Mouse (Mus musculus) lung, postnatal 0 days (tissue): ENCODE data around the gene Acin1. TPM values are rescaled to one million over a fixed set of nuclear protein-coding genes. Genes with fewer than 3 reads are reported as not detected.

Experiments used
- ATAC-seq: fragments of 200-750 bp; cut with Nextera tagmentation; 2 replicates; pipeline ENCODE4 v1.8.0; 2017; ENCODE audit warnings: moderate library complexity
- DNase-seq: peaks from one replicate; pipeline ENCODE4 v3.0.0-alpha.2; 2016; ENCODE audit warnings: low spot score
- H3K27ac ChIP-seq: fragments of 300-500 bp; sonication (generic); 2 replicates; pipeline ENCODE4 v1.5.1; 2014; ENCODE audit warnings: antibody characterized with exemption, mild to moderate bottlenecking, low read length, mixed read lengths
- H3K27me3 ChIP-seq: fragments of 300-500 bp; sonication (generic); replicated peaks from 2 replicates; pipeline ENCODE4 v1.6.1; 2014; ENCODE audit warnings: low read length, mixed read lengths; ENCODE audit not compliant: insufficient read depth
- H3K36me3 ChIP-seq: fragments of 300-500 bp; sonication (generic); 2 replicates; pipeline ENCODE4 v1.6.1; 2014; ENCODE audit warnings: low read length, mixed read lengths; ENCODE audit not compliant: insufficient read depth
- H3K4me1 ChIP-seq: fragments of 300-500 bp; sonication (generic); 2 replicates; pipeline ENCODE4 v1.6.1; 2014; ENCODE audit warnings: antibody characterized with exemption, low read depth, low read length, mixed read lengths; ENCODE audit not compliant: insufficient read depth
- H3K4me2 ChIP-seq: fragments of 300-500 bp; sonication (generic); replicated peaks from 2 replicates; pipeline ENCODE4 v1.6.1; 2014; ENCODE audit warnings: low read depth, mild to moderate bottlenecking, low read length, moderate library complexity, mixed read lengths
- H3K4me3 ChIP-seq: fragments of 300-500 bp; sonication (generic); 2 replicates; pipeline ENCODE4 v1.5.1; 2014; ENCODE audit warnings: low read depth, low read length
- H3K9ac ChIP-seq: fragments of 300-500 bp; sonication (generic); replicated peaks from 2 replicates; pipeline ENCODE4 v1.6.1; 2014; ENCODE audit warnings: low read depth, mild to moderate bottlenecking
- H3K9me3 ChIP-seq: fragments of 300-500 bp; sonication (generic); 2 replicates; pipeline ENCODE4 v1.6.1; 2016; ENCODE audit warnings: low read length, mixed read lengths
- CTCF ChIP-seq: IDR thresholded peaks from 2 replicates; pipeline ENCODE4 v1.5.1; 2016; ENCODE audit warnings: antibody characterized with exemption, mild to moderate bottlenecking
- EP300 ChIP-seq: IDR thresholded peaks from 2 replicates; pipeline ENCODE4 v1.6.1; 2016; ENCODE audit warnings: antibody characterized with exemption, mild to moderate bottlenecking, control low read depth
- WGBS: fragments of 180-500 bp; shearing (Covaris S2); extraction: QIAGEN DNeasy Blood & Tissue Kit; methylation state at CpG from one replicate; pipeline ENCODE4 v1.1.7; 2014; 5-methylcytosine and 5-hydroxymethylcytosine counted together
- polyA plus RNA-seq: library from polyadenylated mRNA; unstranded; fragments of >200 nt; fragmentation: Nextera tagmentation; extraction: Ambion mirVana; gene quantifications from 2 replicates; pipeline ENCODE4 v1.2.1, GENCODE M21; 2015

The Acin1 gene
- polyA plus RNA-seq, 1 experiment from 2014 or later, result 74.0 TPM

GRCm38 (mm10) chr14:54603038-54603654, 83.6 kb downstream of the Acin1 start:
- TF ChIP-seq EP300, result no peak
- peak; percentile 25 for TF ChIP-seq CTCF
- Histone ChIP-seq H3K4me1 (no peaks in the 10 kb centered on the region), H3K9ac (peak overlapping the region; percentile 66), H3K36me3 (no peaks in the 10 kb centered on the region), H3K4me2 (peak overlapping the region; percentile 46), H3K4me3 (peak overlapping the region; percentile 65), H3K27me3 (no peaks in the 10 kb centered on the region), H3K9me3 (no peaks in the 10 kb centered on the region), H3K27ac (peak overlapping the region; percentile 91)
- peak; percentile 99 for ATAC-seq
- DNase-seq, result peak; percentile 99
- WGBS, result under 1% methylated on average over 46 of the region's 46 CpGs

GRCm38 (mm10) chr14:54602613-54603012, 84.1 kb downstream of the Acin1 start:
- ATAC-seq, result no peak

GRCm38 (mm10) chr14:54601601-54602000, 85.1 kb downstream of the Acin1 start:
- H3K36me3 ChIP-seq, result no peaks in the 10 kb centered on the region
- H3K4me2 ChIP-seq, result no peak overlapping the region
- no peak overlapping the region for H3K9ac ChIP-seq
- no peaks in the 10 kb centered on the region for H3K27me3 ChIP-seq
- DNase-seq, result no peak
- TF ChIP-seq CTCF, result no peak
- no peak for TF ChIP-seq EP300
- no peak overlapping the region for H3K27ac ChIP-seq
- H3K9me3 ChIP-seq, result no peaks in the 10 kb centered on the region
- H3K4me1 ChIP-seq, result no peaks in the 10 kb centered on the region
- no peak for ATAC-seq
- H3K4me3 ChIP-seq, result no peak overlapping the region
- 41% methylated on average over 2 of the region's 2 CpGs for WGBS

More at GRCm38 (mm10) chr14:54602613-54603012, 84.1 kb downstream of the Acin1 start:
- H3K36me3 ChIP-seq, result no peaks in the 10 kb centered on the region
- no peaks in the 10 kb centered on the region for H3K27me3 ChIP-seq
- no peaks in the 10 kb centered on the region for H3K9me3 ChIP-seq
- no peaks in the 10 kb centered on the region for H3K4me1 ChIP-seq
- H3K4me3 ChIP-seq, result peak overlapping the region; percentile 65
- peak overlapping the region; percentile 66 for H3K9ac ChIP-seq
- peak overlapping the region; percentile 46 for H3K4me2 ChIP-seq
- WGBS, result 38% methylated on average over 4 of the region's 4 CpGs
- H3K27ac ChIP-seq, result peak overlapping the region; percentile 91
- TF ChIP-seq EP300 (no peak), CTCF (no peak)
- DNase-seq, result no peak

GRCm38 (mm10) chr14:54597084-54597483, 89.6 kb downstream of the Acin1 start:
- ATAC-seq, result no peak
- no peaks in the 10 kb centered on the region for H3K4me1 ChIP-seq
- no peak overlapping the region for H3K4me2 ChIP-seq
- TF ChIP-seq CTCF, result peak; percentile 72
- no peak for TF ChIP-seq EP300
- peaks cover 4% of the 10 kb centered on the region; the same call in 1 of the 2 replicates for H3K36me3 ChIP-seq
- H3K27me3 ChIP-seq, result no peaks in the 10 kb centered on the region
- no peak overlapping the region for H3K4me3 ChIP-seq
- no peak overlapping the region for H3K27ac ChIP-seq
- DNase-seq, result no peak
- no peak overlapping the region for H3K9ac ChIP-seq
- H3K9me3 ChIP-seq, result no peaks in the 10 kb centered on the region
- WGBS, result 79% methylated on average over 7 of the region's 7 CpGs

- peaks cover 4% of the 10 kb centered on the region; the same call in 1 of the 2 replicates for H3K36me3 ChIP-seq
- DNase-seq, result no peak
- H3K9ac ChIP-seq, result no peak overlapping the region
- WGBS, result 66% methylated on average over 28 of the region's 28 CpGs
- no peak overlapping the region for H3K27ac ChIP-seq
- TF ChIP-seq CTCF, result no peak
- TF ChIP-seq EP300, result no peak
- no peak for ATAC-seq
- H3K9me3 ChIP-seq, result no peaks in the 10 kb centered on the region
- H3K27me3 ChIP-seq, result no peaks in the 10 kb centered on the region
- no peaks in the 10 kb centered on the region for H3K4me1 ChIP-seq
- no peak overlapping the region for H3K4me2 ChIP-seq
- H3K4me3 ChIP-seq, result no peak overlapping the region
These were observed 91.9 kb downstream of the Acin1 start for GRCm38 (mm10) chr14:54594631-54595414.

- TF ChIP-seq EP300, result no peak
- peak; percentile 46 for TF ChIP-seq CTCF
- H3K27ac ChIP-seq, result no peak overlapping the region
- no peak overlapping the region for H3K4me2 ChIP-seq
- H3K27me3 ChIP-seq, result no peaks in the 10 kb centered on the region
- no peak overlapping the region for H3K9ac ChIP-seq
- ATAC-seq, result no peak
- 90% methylated on average over 3 of the region's 3 CpGs for WGBS
- peaks cover 4% of the 10 kb centered on the region; the same call in 1 of the 2 replicates for H3K36me3 ChIP-seq
- H3K4me1 ChIP-seq, result no peaks in the 10 kb centered on the region
- no peak overlapping the region for H3K4me3 ChIP-seq
- H3K9me3 ChIP-seq, result no peaks in the 10 kb centered on the region
- no peak for DNase-seq
These were observed 92.7 kb downstream of the Acin1 start for GRCm38 (mm10) chr14:54594055-54594454.
